Mouse (Mus musculus) embryonic facial prominence, embryonic 14.5 days (tissue): ENCODE measurements at regions not wholly inside any gene's neighbourhood (a gene's known extent, or its start where the extent isn't known, plus 50 kb on each side); places are given as distances from the start of the nearest gene placed in this dataset.

ENCODE experiments used
- ATAC-seq: fragments of 200-750 bp; cut with Nextera tagmentation; 2 replicates; pipeline ENCODE4 v1.8.0; 2017; ENCODE audit warnings: low read depth, moderate number of reproducible peaks, moderate TSS enrichment
- DNase-seq: peaks from one replicate; pipeline ENCODE4 v3.0.0-alpha.2; 2015; ENCODE audit warnings: low spot score
- H3K27ac ChIP-seq: fragments of 300-500 bp; sonication (generic); replicated peaks from 2 replicates; pipeline ENCODE4 v1.5.1; 2014; ENCODE audit warnings: low read depth, mild to moderate bottlenecking, low read length, moderate library complexity
- H3K27me3 ChIP-seq: fragments of 300-500 bp; sonication (generic); replicated peaks from 2 replicates; pipeline ENCODE4 v1.6.1; 2014; ENCODE audit warnings: low read length; ENCODE audit not compliant: control insufficient read depth, insufficient read depth
- H3K36me3 ChIP-seq: fragments of 300-500 bp; sonication (generic); 2 replicates; pipeline ENCODE4 v1.6.1; 2014; ENCODE audit warnings: low read length, mixed read lengths; ENCODE audit not compliant: control insufficient read depth, insufficient read depth
- H3K4me1 ChIP-seq: fragments of 300-500 bp; sonication (generic); 2 replicates; pipeline ENCODE4 v1.6.1; 2014; ENCODE audit warnings: antibody characterized with exemption, low read length; ENCODE audit not compliant: control insufficient read depth, insufficient read depth
- H3K4me2 ChIP-seq: fragments of 300-500 bp; sonication (generic); 2 replicates; pipeline ENCODE4 v1.6.1; 2014; ENCODE audit warnings: low read depth, mild to moderate bottlenecking, low read length, moderate library complexity, mixed read lengths
- H3K4me3 ChIP-seq: fragments of 300-500 bp; sonication (generic); 2 replicates; pipeline ENCODE4 v1.5.1; 2014; ENCODE audit warnings: low read depth, mild to moderate bottlenecking, low read length
- H3K9ac ChIP-seq: fragments of 300-500 bp; sonication (generic); 2 replicates; pipeline ENCODE4 v1.6.1; 2014; ENCODE audit warnings: low read depth, mild to moderate bottlenecking, low read length, moderate library complexity, mixed read lengths
- H3K9me3 ChIP-seq: fragments of 300-500 bp; sonication (generic); 2 replicates; pipeline ENCODE4 v1.6.1; 2016; ENCODE audit warnings: low read length; ENCODE audit not compliant: control insufficient read depth
- WGBS: fragments of 180-500 bp; shearing (Covaris S2); extraction: QIAGEN DNeasy Blood & Tissue Kit; methylation state at CpG from one replicate; pipeline ENCODE4 v1.1.7; 2014; 5-methylcytosine and 5-hydroxymethylcytosine counted together

DNA sequence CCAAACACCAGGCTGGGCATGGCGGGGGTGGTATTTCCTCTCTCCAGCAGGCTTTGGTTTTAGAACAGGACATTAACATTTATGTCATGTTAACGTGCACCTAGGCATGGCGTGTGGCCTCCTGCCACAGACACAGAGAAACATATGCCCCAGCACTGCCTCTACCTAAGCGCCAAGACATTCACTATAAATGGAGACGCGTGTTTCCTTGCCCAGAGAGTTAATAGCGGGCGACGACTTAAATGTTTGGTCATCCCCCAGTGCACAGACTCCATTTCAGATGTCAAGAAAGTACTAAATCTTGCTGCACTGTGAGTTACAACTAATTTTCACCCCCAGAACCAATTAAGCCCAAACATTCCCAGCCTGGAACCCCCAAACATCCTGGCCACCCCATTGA, 646.3 kb downstream of the Rab28 start:
- 77% methylated on average over 9 of the region's 9 CpGs for WGBS
- ATAC-seq: no peak
- H3K9ac ChIP-seq: no peak overlapping the region
- H3K9me3 ChIP-seq: no peaks in the 10 kb centered on the region
- H3K4me1 ChIP-seq: no peaks in the 10 kb centered on the region
- H3K4me3 ChIP-seq: no peak overlapping the region
- no peak for DNase-seq
- H3K36me3 ChIP-seq: no peaks in the 10 kb centered on the region
- H3K4me2 ChIP-seq: no peak overlapping the region
- no peak overlapping the region for H3K27ac ChIP-seq
- H3K27me3 ChIP-seq: no peaks in the 10 kb centered on the region

- H3K36me3 ChIP-seq: no peaks in the 10 kb centered on the region
- no peaks in the 10 kb centered on the region for H3K27me3 ChIP-seq
- WGBS: 62% methylated on average over 3 of the region's 3 CpGs
- no peak overlapping the region for H3K4me2 ChIP-seq
- no peaks in the 10 kb centered on the region for H3K9me3 ChIP-seq
- H3K4me3 ChIP-seq: no peak overlapping the region
- H3K27ac ChIP-seq: no peak overlapping the region
- H3K9ac ChIP-seq: no peak overlapping the region
- DNase-seq (no peak), ATAC-seq (no peak)
- no peaks in the 10 kb centered on the region for H3K4me1 ChIP-seq
Observed at GRCm38 (mm10) chr5:41061222-41061621, 646.7 kb downstream of the Rab28 start.

DNA sequence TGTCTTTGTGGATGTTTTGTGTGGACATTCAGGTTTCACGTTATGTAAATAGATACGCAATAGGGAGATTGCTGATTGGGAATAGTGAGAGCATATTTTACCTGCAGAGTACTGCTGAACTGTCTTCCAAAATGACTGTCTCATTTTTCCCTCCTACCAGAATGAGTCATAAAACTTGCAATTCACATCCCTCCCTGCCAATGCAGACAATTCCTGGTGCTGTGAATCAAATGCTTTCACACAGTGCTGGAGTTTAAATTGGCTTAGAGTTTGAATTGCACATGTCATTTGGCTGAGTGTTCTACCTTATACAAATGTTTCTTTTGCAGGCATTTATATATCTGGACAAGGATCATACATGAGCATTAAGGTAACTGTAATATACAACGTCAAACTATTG, 649.9 kb downstream of the Rab28 start:
- no peak overlapping the region for H3K9ac ChIP-seq
- no peaks in the 10 kb centered on the region for H3K9me3 ChIP-seq
- no peaks in the 10 kb centered on the region for H3K36me3 ChIP-seq
- no peaks in the 10 kb centered on the region for H3K4me1 ChIP-seq
- ATAC-seq: no peak
- no peak for DNase-seq
- no peaks in the 10 kb centered on the region for H3K27me3 ChIP-seq
- no peak overlapping the region for H3K27ac ChIP-seq
- H3K4me3 ChIP-seq: no peak overlapping the region
- WGBS: 84% methylated on average over 3 of the region's 3 CpGs
- no peak overlapping the region for H3K4me2 ChIP-seq

- ATAC-seq (no peak), DNase-seq (peak; percentile 39)
- WGBS: 28% methylated on average over 4 of the region's 4 CpGs
Observed at GRCm38 (mm10) chr5:41051948-41052347, 656.0 kb downstream of the Rab28 start.

GRCm38 (mm10) chr5:41048515-41048914, 659.4 kb downstream of the Rab28 start:
- no peak overlapping the region for H3K9ac ChIP-seq
- no peak overlapping the region for H3K27ac ChIP-seq
- H3K4me3 ChIP-seq: no peak overlapping the region
- H3K36me3 ChIP-seq: no peaks in the 10 kb centered on the region
- ATAC-seq: 0 out of 2 replicates have a peak, but pooled peaks have one; percentile 37
- no peaks in the 10 kb centered on the region for H3K9me3 ChIP-seq
- WGBS: 10% methylated on average over 1 of the region's 1 CpGs
- H3K4me1 ChIP-seq: no peaks in the 10 kb centered on the region
- no peaks in the 10 kb centered on the region for H3K27me3 ChIP-seq
- DNase-seq: peak; percentile 14
- H3K4me2 ChIP-seq: no peak overlapping the region

More at GRCm38 (mm10) chr5:41051948-41052347, 656.0 kb downstream of the Rab28 start:
- Histone ChIP-seq H3K4me3 (no peak overlapping the region), H3K36me3 (no peaks in the 10 kb centered on the region), H3K9me3 (no peaks in the 10 kb centered on the region), H3K27ac (no peak overlapping the region), H3K4me2 (no peak overlapping the region), H3K9ac (no peak overlapping the region), H3K27me3 (no peaks in the 10 kb centered on the region), H3K4me1 (no peaks in the 10 kb centered on the region)

DNA sequence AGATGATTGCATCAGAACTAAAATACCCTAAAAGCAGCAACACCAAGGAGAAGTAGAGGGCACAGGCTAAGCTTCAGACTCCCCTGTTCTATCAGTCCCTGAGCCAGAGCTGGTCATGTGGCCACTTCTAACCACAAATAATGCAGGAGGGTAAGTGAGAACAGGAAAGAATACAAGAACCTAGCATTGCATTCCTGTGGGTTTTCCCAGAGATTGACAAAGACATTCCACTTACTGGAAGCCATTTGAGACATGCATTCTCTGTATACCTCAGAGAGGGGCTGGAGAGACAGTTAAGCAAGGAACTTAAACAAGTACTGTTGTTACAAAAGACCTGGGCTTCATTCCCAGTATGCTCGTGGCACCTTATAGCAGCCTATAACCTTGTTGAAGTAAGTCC, 662.7 kb downstream of the Rab28 start:
- Histone ChIP-seq H3K36me3 (no peaks in the 10 kb centered on the region), H3K27me3 (no peaks in the 10 kb centered on the region), H3K9ac (no peak overlapping the region), H3K4me3 (no peak overlapping the region), H3K9me3 (no peaks in the 10 kb centered on the region), H3K4me1 (no peaks in the 10 kb centered on the region), H3K4me2 (no peak overlapping the region), H3K27ac (no peak overlapping the region)
- 67% methylated on average over 1 of the region's 1 CpGs for WGBS
- ATAC-seq: no peak
- peak; percentile 17 for DNase-seq

- DNase-seq (peak; percentile 67), ATAC-seq (no peak)
- Histone ChIP-seq H3K9me3 (no peaks in the 10 kb centered on the region), H3K9ac (no peak overlapping the region), H3K4me1 (no peaks in the 10 kb centered on the region), H3K4me2 (no peak overlapping the region), H3K4me3 (no peak overlapping the region), H3K36me3 (no peaks in the 10 kb centered on the region), H3K27ac (no peak overlapping the region), H3K27me3 (no peaks in the 10 kb centered on the region)
Observed at GRCm38 (mm10) chr5:41044465-41044864, 663.5 kb downstream of the Rab28 start.

- H3K4me2 ChIP-seq: no peak overlapping the region
- ATAC-seq (no peak), DNase-seq (no peak)
- H3K4me3 ChIP-seq: no peak overlapping the region
- H3K9ac ChIP-seq: no peak overlapping the region
- H3K4me1 ChIP-seq: no peaks in the 10 kb centered on the region
- H3K27ac ChIP-seq: no peak overlapping the region
- no peaks in the 10 kb centered on the region for H3K27me3 ChIP-seq
- H3K36me3 ChIP-seq: no peaks in the 10 kb centered on the region
- WGBS: 71% methylated on average over 4 of the region's 4 CpGs
- H3K9me3 ChIP-seq: no peaks in the 10 kb centered on the region
Observed at GRCm38 (mm10) chr5:41038790-41039189, 669.2 kb downstream of the Rab28 start.

GRCm38 (mm10) chr5:41006692-41007091, 701.3 kb downstream of the Rab28 start:
- Histone ChIP-seq H3K27ac (no peak overlapping the region), H3K9me3 (no peaks in the 10 kb centered on the region), H3K36me3 (no peaks in the 10 kb centered on the region), H3K27me3 (no peaks in the 10 kb centered on the region), H3K9ac (no peak overlapping the region), H3K4me1 (no peaks in the 10 kb centered on the region), H3K4me2 (no peak overlapping the region), H3K4me3 (no peak overlapping the region)
- DNase-seq (peak; percentile 22), ATAC-seq (no peak)
- 55% methylated on average over 3 of the region's 3 CpGs for WGBS
